Mouse (Mus musculus) kidney, postnatal 0 days (tissue): Measurements from ENCODE around the gene Olfr316. TPM values are rescaled to one million over a fixed set of nuclear protein-coding genes. Genes with fewer than 3 reads are reported as not detected.
A peak's percentile ranks its signal among the peaks of the same experiment; 100 is the strongest.
"Not testable (repeated sequence)": the region's sequence is repeated elsewhere in the genome, so short reads cannot be mapped to it uniquely, and the experiment has no call there.

Experiments
- ATAC-seq: fragments of 200-750 bp; cut with Nextera tagmentation; replicated peaks from 2 replicates; pipeline ENCODE4 v1.8.0; 2017; ENCODE audit warnings: low read depth, moderate number of reproducible peaks, moderate TSS enrichment, moderate library complexity; ENCODE audit not compliant: low FRiP score
- DNase-seq: peaks from one replicate; pipeline ENCODE4 v3.0.0-alpha.2; 2016; ENCODE audit warnings: low spot score
- H3K27ac ChIP-seq: fragments of 300-500 bp; sonication (generic); 2 replicates; pipeline ENCODE4 v1.5.1; 2014; ENCODE audit warnings: mild to moderate bottlenecking
- H3K27me3 ChIP-seq: fragments of 300-500 bp; sonication (generic); 2 replicates; pipeline ENCODE4 v1.6.1; 2014; ENCODE audit warnings: low read length, mixed read lengths; ENCODE audit not compliant: insufficient read depth
- H3K36me3 ChIP-seq: fragments of 300-500 bp; sonication (generic); 2 replicates; pipeline ENCODE4 v1.6.1; 2014; ENCODE audit warnings: low read length, mixed read lengths; ENCODE audit not compliant: insufficient read depth
- H3K4me1 ChIP-seq: fragments of 300-500 bp; sonication (generic); replicated peaks from 2 replicates; pipeline ENCODE4 v1.6.1; 2014; ENCODE audit warnings: antibody characterized with exemption, low read length, mixed read lengths; ENCODE audit not compliant: insufficient read depth
- H3K4me2 ChIP-seq: fragments of 300-500 bp; sonication (generic); 2 replicates; pipeline ENCODE4 v1.6.1; 2014; ENCODE audit warnings: mild to moderate bottlenecking, low read length, moderate library complexity, mixed read lengths
- H3K4me3 ChIP-seq: fragments of 300-500 bp; sonication (generic); replicated peaks from 2 replicates; pipeline ENCODE4 v1.5.1; 2014; ENCODE audit warnings: low read depth, low read length
- H3K9ac ChIP-seq: fragments of 300-500 bp; sonication (generic); 2 replicates; pipeline ENCODE4 v1.6.1; 2014; ENCODE audit warnings: low read depth, low read length
- H3K9me3 ChIP-seq: fragments of 300-500 bp; sonication (generic); replicated peaks from 2 replicates; pipeline ENCODE4 v1.6.1; 2016; ENCODE audit warnings: low read length, inconsistent platforms, mixed read lengths
- CTCF ChIP-seq: IDR thresholded peaks from 2 replicates; pipeline ENCODE4 v1.5.1; 2016; ENCODE audit warnings: antibody characterized with exemption, low read depth, mild to moderate bottlenecking, moderate library complexity
- WGBS: fragments of 180-500 bp; shearing (Covaris S2); extraction: QIAGEN DNeasy Blood & Tissue Kit; methylation state at CpG from one replicate; pipeline ENCODE4 v1.1.7; 2014; 5-methylcytosine and 5-hydroxymethylcytosine counted together
- polyA plus RNA-seq: library from polyadenylated mRNA; unstranded; fragments of >200 nt; fragmentation: Nextera tagmentation; extraction: Ambion mirVana; gene quantifications from 2 replicates; pipeline ENCODE4 v1.2.1, GENCODE M21; 2015

The Olfr316 gene
- not detected in 2 replicates for polyA plus RNA-seq

- TF ChIP-seq CTCF: no peak
Observed at GRCm38 (mm10) chr11:58752434-58752833, at the start of gene Olfr316. Gene Olfr316, plus strand, starts transcription at chr11:58752734.

GRCm38 (mm10) chr11:58709086-58709485, 43.4 kb upstream of the Olfr316 start:
- Histone ChIP-seq H3K4me2 (no peak overlapping the region), H3K9me3 (no peaks in the 10 kb centered on the region), H3K4me1 (no peaks in the 10 kb centered on the region), H3K36me3 (no peaks in the 10 kb centered on the region), H3K4me3 (no peak overlapping the region), H3K9ac (no peak overlapping the region), H3K27me3 (no peaks in the 10 kb centered on the region), H3K27ac (no peak overlapping the region)
- ATAC-seq (no peak), DNase-seq (no peak)
- 76% methylated on average over 11 of the region's 11 CpGs for WGBS
- no peak for TF ChIP-seq CTCF

More at GRCm38 (mm10) chr11:58752434-58752833, at the start of gene Olfr316:
- no peak for ATAC-seq
- no peak within 1 kb of the TSS for H3K27ac ChIP-seq
- H3K4me1 ChIP-seq: no peaks in the 10 kb centered on the region
- H3K9me3 ChIP-seq: no peaks in the 10 kb centered on the region
- H3K4me3 ChIP-seq: no peak within 1 kb of the TSS
- WGBS: 75% methylated on average over 2 of the region's 2 CpGs
- no peaks in the 10 kb centered on the region for H3K36me3 ChIP-seq
- H3K27me3 ChIP-seq: no peaks in the 10 kb centered on the region
- no peak within 1 kb of the TSS for H3K4me2 ChIP-seq
- no peak within 1 kb of the TSS for H3K9ac ChIP-seq
- no peak for DNase-seq

- H3K9me3 ChIP-seq, DNase-seq, H3K4me1 ChIP-seq, H3K4me3 ChIP-seq, H3K4me2 ChIP-seq, H3K27ac ChIP-seq, H3K27me3 ChIP-seq, ATAC-seq, H3K36me3 ChIP-seq, H3K9ac ChIP-seq: not testable (repeated sequence)
- 88% methylated on average over 6 of the region's 7 CpGs for WGBS
Observed at GRCm38 (mm10) chr11:58717723-58718122, 34.8 kb upstream of the Olfr316 start.

DNA sequence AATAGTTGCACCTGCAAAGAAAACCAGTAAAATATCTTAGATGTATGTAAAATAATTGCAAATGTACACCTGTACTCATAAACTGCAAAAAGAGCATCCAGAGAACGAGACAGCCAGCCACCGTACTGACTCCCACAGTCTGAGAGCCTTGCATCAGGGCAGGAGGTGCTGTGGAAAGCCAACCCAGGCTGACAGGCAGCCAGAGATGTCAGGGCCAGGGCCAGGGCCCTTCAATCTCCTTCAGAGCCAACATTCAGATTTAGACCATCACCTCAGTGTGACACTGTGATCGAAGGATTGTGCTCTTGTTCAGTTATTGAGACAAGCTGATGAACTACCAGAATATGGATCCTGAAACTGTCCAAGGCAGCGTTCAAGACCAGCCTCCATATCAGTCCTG, 32.8 kb upstream of the Olfr316 start:
- H3K36me3 ChIP-seq: no peaks in the 10 kb centered on the region
- WGBS: 85% methylated on average over 4 of the region's 4 CpGs
- ATAC-seq: no peak

GRCm38 (mm10) chr11:58723914-58724313, 28.6 kb upstream of the Olfr316 start, which contains the start of gene Olfr318:
Gene Olfr318, minus strand, starts transcription at chr11:58724014.
- no peak for TF ChIP-seq CTCF
- Histone ChIP-seq H3K36me3 (no peaks in the 10 kb centered on the region), H3K4me3 (no peak within 1 kb of the TSS), H3K4me1 (no peaks in the 10 kb centered on the region), H3K27me3 (no peaks in the 10 kb centered on the region), H3K27ac (no peak within 1 kb of the TSS), H3K9ac (no peak within 1 kb of the TSS), H3K4me2 (no peak within 1 kb of the TSS), H3K9me3 (no peaks in the 10 kb centered on the region)
- DNase-seq (no peak), ATAC-seq (no peak)

More for the DNA sequence above, 32.8 kb upstream of the Olfr316 start:
- Histone ChIP-seq H3K4me3 (no peak overlapping the region), H3K9me3 (no peaks in the 10 kb centered on the region), H3K27ac (no peak overlapping the region), H3K27me3 (no peaks in the 10 kb centered on the region), H3K4me2 (no peak overlapping the region), H3K9ac (no peak overlapping the region), H3K4me1 (no peaks in the 10 kb centered on the region)
- TF ChIP-seq CTCF: no peak
- no peak for DNase-seq

- not testable (repeated sequence) for H3K9me3 ChIP-seq, DNase-seq, H3K36me3 ChIP-seq, H3K27ac ChIP-seq, H3K4me2 ChIP-seq, H3K9ac ChIP-seq, H3K4me3 ChIP-seq, H3K27me3 ChIP-seq, H3K4me1 ChIP-seq
- peak; percentile 65; the same call in 1 of the 2 replicates for ATAC-seq
- WGBS: 68% methylated on average over 6 of the region's 6 CpGs
Observed at GRCm38 (mm10) chr11:58727896-58728650, 24.5 kb upstream of the Olfr316 start.
